Mouse (Mus musculus) left cerebral cortex, postnatal 10 days (tissue): ENCODE measurements around the gene Gm9945. TPM values are rescaled to one million over a fixed set of nuclear protein-coding genes. Genes with fewer than 3 reads are reported as not detected.
A peak's percentile ranks its signal among the peaks of the same experiment; 100 is the strongest.

Source experiments
- DNase-seq, 2 experiments: peaks; one replicate each; pipeline ENCODE4 v3.0.0; 2021 to 2022; ENCODE audit warnings: low spot score in 2 of 2, mixed read lengths in 1 of 2; ENCODE audit errors: extremely low spot score in 1 of 2
- intact Hi-C: fragments of 180-260 bp; cut with DNase I; formaldehyde crosslinking; loops from one replicate; pipeline ENCODE4 v1.15.1; 2025
- total RNA-seq, 2 experiments: library from RNA; stranded (reverse); gene quantifications; 2 replicates each; pipeline ENCODE4 v1.2.3; 2021

The Gm9945 gene
- total RNA-seq, 2 experiments from 2014 or later, result 1.1 to 2.1 TPM

DNA sequence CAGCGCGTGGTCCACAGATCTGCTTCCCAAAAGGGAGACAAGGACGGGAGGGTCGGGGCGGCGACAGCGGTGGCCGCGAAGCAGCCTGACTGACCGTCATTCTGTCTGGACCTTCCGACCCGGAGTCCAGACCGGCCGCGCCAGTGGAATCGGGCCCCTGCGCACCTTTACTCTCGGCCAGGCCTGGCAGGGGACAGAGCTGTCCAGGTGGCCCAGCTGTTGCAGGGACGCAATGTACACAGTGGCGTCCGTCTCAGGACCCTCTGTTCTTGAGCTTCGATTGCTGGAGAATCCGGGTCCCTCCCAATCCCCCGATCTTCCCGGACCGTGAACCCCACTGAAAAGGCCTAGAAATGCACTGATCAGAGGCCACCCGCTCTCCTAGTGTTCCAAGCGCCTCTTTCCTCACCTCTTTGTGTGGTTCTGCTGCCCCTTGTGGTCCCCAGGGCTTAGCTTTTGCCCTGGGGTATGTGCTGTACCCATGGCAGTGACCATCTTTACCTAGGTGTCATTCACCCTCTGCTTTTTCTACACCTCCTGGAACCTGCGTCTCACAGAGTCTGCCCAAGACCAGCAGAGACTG, 22.5 kb upstream of the Gm9945 start:
- DNase-seq, result peak in 1 of 2 experiments; percentile 25
- intact Hi-C loops, result no loop called here

DNA sequence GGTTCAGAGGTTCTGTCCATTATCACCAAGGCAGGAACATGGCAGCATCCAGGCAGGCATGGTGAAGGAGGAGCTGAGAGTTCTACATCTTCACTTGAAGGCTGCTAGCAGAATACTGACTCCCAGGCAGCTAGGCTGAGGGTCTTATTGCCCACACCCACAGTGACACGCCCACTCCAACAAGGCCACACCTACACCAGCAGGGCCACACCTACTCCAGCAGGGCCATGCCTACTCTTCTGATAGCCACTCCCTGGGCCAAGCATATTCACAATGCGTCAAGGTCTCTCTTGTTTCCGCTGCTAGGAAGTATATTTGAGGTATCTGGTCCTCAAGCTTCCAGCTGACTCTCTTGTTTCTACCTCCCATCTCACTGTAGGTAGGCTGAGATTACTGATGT, 21.0 kb upstream of the Gm9945 start:
- intact Hi-C loops, result no loop called here

DNA sequence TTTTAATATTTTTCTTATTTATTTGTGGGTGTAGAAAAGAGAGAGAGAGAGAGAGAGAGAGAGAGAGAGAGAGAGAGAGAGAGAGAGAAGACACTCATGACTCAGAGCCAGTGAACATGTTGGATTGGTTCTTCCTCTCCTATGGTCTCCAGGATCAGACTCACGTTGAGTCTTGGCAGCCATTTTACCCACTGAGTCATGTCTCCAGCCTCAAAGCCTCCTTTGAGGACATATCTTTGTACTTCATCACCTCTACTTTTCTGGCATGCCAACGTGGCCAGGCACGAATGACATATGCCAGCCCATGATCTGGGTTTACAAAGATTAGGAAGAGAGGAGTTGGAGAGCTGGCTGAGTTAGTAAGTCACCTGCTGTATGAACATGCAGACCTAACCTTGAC, 19.8 kb upstream of the Gm9945 start:
- intact Hi-C loops, result no loop called here

More for the DNA sequence above, 21.0 kb upstream of the Gm9945 start:
- DNase-seq, result no peak

DNA sequence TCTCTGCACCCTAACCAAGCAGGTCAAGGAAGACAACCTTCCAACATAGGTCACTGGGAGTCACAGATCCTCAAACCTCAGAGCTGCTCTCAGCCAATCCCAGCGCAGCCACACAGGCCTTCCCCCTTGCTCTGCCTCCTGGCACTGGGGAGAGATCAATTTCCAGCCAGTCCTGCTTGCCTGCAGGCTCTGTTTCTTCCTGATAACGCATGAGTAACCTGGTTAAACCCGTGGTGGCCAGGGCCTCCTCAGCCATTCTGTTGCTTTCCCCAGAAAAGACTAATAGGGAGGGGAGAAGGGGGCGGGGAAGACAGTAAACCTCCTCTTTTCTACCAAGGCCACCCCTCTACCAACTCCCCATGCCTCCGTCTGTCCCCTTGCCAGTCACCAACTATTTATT, 18.2 kb upstream of the Gm9945 start:
- DNase-seq, result no peak
- intact Hi-C loops, result no loop called here

More for the DNA sequence above, 19.8 kb upstream of the Gm9945 start:
- no peak for DNase-seq

DNA sequence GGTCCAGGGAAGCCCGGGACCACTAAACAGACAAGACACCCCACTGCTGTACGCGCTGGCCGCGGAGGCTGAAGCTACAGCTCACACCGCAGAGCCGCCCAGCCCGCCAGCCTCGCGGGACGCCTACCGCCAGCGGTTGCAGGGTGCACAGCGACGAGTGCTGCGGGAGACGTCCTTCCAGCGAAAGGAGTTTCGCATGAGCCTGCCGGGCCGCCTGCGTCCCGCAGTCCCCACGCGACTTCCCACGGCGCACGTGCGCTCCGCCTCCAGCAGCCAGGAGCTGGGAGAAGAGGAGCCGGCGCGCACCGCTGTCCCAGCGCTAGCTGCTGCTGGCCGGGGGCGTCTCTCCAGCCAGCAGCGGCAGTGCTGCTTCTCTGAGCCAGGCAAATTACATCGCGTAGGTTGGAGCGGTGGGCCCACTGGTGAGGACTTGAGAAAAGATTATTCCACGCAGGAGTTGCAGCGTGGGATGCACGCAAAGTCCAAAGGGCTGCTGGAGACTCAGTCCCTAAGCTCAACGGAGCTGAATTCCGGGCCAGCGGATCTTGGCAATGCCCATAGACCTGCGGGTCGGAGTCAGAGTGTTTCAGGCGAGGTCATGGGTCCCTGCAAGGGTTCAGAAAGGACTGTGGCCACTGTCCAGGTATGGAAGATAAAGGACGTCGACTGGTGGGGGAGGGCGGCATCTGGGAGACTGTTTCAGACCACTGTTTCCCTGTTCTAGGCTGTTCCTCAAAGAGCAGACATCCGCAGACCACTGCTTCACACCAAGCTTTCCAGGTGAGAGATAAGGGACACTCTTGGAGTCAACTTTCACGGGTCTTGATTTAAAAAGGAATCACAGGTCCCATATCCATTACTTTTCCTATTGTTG, 16.2 kb upstream of the Gm9945 start:
- DNase-seq, result peak; percentile 44 to 62
- intact Hi-C loops, result no loop called here

DNA sequence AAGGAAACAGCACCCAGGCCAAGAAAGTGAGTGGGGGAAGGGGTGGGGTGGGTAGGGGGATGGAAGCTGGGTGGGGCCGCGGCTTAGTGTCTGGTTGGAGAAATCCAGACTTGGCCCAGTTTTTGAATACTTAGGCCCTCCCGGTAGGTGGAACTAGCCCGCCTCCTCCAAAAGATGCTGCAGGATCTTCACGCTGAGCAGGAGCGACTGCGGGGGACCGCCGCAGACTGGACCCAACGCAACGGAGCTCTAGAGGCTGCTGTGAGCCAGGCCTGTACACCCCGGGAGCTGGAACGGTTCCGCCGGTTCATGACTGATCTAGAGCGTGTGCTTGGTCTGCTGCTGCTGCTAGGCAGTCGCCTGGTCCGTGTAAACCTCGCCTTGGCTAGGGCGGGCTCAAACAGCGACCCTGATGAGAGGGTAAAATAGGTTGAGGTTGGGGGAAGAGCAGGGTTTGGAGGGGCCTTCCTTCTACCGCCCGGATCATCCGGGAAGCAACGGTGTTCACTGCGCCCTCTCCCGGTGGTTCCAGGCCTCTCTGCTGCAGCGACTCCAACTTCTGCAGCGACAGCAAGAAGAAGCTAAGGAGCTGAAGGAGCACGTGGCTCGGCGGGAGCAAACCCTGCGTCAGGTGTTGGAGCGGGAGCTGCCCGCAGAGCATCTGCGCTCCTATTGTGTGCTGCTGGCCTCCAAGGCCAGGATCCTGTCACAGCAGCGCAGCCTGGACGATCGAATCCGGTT, 13.6 kb upstream of the Gm9945 start:
- intact Hi-C loops, result no loop called here
- DNase-seq, result peak; percentile 78 to 90

DNA sequence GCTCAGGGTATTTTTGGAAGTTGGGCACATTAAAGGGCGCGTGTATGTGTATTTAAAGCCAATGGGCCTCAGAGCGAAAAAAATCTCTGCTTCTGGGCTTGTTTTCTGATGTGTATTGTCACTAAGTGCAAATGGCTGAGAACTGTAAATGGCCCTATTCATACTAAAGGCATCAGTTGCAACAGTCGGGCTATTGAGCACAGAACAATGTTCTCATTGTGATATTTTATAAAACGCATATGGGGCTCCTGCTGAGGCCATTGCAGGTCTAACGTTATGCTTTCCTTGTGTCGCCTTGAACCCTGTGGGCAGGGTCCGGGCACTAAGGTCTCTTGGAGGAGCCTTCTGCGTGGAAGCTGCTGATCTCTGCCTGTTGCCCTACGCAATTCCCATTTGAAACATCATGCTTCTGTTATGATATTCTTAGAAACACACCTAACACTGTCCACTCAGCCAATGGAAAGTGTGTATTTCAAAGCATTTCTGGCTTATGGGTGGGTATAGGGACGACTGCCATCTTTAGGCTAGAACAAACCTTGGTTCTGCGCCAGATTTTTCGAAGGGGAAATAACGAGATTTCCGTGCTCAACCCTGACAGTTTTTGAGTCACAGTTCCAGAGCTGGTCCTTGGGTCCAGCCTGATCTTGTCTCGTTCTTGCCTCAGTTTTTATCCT, 10.5 kb upstream of the Gm9945 start:
- intact Hi-C loops, result no loop called here
- peak in 1 of 2 experiments; percentile 72 for DNase-seq

DNA sequence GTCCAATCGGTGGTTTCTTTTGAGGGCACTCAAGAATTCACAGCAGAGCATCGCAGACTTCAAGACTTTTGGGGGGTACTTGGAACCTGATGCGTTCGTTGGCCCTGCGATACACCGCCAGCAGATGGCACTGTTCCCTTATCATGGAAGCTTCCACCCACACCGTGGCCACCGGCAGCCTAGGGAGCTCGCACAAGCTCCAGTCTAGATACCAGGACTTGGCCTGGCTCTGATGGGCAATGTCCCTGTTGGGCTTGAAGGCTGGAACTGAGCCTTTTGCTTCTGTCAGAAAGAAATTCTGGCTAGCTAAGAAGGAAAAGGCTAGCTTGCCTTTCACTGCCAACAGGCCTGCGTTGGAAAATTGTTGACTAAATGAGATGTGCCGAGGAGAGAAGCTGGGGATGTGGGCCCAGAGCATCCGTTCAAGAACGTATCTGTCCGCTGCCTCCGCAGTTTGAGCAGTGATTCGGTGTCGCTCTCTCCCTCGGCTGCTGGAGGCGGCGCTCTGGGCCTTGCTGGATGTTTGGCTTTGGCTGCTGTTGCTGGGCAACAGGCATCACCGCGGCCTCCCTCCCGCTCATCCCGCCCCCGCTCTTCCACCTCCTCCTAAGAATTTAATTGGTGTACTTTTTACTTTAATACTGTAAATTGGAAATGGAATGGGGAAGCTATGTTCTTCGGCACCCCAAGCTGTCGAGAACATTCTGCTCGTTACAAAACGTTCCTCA, 9.8 kb upstream of the Gm9945 start, which contains the start of gene Gm9837:
TSS of gene Gm9837 (minus strand) at position 512 of the 728 bp plus-strand sequence.
- intact Hi-C loops, result loop anchor here (5.0 kb wide), 2 partner anchors 97 to 267 kb away; partner anchors contain the start of gene Kif3a
- DNase-seq, result peak; percentile 91 to 93

DNA sequence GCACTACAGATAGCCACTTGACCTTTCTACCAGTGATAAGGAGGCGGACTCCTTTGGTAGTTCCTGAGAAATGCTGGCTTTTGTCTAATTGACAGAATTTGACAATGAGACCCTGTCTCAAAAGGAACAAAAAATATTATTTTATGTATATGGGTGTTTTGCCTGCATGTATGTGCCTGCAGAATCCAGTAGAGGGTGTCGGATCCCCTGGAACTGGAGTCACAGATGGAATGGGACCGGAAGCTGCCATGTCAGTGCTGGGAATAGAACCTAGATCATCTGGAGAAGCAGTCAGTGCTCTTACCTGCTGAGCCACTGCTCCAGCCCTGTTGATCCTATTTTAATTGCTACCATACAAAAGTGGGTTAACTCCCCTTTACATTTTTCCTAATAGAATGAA, 7.3 kb upstream of the Gm9945 start:
- no peak for DNase-seq
- intact Hi-C loops, result loop anchor here (5.0 kb wide), 2 partner anchors 95 to 265 kb away; partner anchors contain the start of gene Kif3a

DNA sequence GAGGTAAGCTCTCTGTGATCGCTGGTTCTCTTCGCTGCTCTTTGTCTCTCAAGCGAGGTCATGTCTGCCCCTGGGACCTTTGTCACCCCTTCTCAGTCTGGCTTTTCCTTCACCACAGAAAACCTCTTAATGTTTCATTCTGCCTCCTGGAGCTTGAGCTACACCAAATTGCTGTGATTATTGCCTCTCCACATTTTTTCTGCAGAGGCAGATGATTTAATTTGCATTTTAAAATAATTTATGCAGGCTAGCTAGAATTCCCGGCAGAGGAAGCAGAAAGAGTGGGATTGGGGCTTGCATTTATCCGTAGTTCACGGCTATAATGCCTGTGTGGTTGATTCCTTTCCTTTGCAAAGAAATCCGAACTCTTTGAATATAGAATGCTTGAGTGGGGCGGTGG, 4.3 kb upstream of the Gm9945 start:
- peak in 1 of 2 experiments; percentile 35 for DNase-seq
- intact Hi-C loops, result loop anchor here (2.0 kb wide), 1 partner anchor 45 kb away; no protein-coding TSS in a partner anchor

DNA sequence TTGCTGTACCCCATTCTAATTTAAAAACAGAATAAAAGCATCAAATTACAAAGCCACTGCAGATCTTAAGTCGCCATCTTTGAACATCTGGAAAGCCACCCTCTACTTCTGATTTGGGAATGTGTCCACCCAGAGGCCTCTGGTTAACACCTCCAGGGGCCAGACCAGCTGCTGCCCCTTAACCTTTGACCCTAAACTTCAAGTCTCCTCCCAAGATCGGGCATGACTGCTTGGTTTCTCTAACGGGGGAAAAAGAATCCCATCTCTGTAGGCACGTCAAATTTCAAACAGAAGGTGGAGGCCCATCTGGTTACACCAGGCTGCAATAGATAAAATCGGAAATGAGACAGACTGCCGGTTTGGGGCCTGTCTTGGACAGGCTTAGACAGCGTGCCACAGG, 2.1 kb upstream of the Gm9945 start:
- intact Hi-C loops, result no loop called here

DNA sequence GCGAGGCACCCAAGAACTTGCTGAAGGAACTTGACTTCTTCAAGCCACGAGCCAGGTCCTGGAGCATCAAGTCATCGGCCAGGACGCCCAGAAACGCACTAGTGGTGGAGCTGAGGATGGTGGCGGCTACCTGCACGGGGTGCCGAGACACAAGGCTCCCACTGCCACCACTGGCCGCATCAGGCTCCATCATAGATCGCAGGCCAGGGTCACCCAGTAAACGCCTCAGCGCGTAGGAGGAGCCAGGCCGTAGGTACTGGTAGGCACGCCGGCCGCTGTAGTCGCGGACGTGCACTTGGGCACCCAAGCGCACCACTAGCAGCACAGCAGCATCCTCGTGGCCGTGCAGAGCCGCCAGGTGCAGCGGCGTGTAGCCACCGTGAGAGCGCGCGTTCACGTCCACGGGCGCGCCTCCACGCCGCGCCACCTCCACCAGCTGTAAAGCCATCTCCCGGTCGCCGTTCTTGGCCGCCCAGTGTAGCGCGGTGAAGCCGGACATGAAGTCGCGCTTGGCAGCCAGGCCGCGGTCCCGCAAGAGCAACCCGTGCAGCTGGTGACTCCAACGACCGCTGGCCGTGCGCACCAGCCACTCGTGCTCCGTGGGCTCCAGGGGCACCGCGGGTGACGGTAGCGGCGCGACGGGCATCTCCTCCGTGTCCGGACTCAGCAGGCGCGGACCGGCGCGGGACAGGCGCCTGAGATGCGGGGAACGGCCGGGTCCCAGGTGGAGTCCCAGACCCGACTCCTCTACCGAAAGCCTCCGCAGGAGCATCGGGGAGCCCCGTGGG, 1.4 kb upstream of the Gm9945 start:
- peak in 1 of 2 experiments; percentile 49 for DNase-seq
- intact Hi-C loops, result no loop called here

More for the DNA sequence above, 2.1 kb upstream of the Gm9945 start:
- no peak for DNase-seq

DNA sequence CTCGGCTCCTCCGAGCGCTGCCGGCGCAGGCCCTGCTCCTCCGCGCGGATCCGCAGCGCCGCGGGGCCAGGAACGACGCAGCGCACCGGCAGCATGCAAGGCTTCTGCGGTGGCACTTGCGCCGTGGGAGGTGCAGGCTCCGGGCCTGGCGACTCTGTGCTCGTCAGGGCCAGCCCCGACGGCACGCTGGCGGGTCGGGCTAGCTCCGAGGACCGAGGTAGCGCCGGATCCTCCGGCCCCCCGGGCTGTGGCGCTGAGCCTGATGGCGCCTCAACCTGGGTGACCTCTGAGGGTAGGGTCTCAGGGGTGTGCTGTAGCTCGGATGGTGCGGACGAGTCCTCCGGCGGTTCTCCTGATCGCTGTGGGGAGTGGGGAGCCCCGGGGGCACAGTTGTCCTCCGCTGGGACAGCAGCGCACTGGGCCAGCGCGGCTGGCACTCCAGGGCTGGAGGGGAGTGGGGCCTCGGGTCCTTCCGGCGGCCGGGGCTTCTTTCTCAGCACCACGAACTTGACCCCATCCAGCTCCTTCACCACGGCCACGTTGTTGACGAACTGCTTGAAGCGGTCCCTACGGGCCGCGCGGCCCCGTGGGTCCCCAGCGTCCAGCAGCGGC, 689 bp upstream of the Gm9945 start:
- peak in 1 of 2 experiments; percentile 62 for DNase-seq
- intact Hi-C loops, result no loop called here

DNA sequence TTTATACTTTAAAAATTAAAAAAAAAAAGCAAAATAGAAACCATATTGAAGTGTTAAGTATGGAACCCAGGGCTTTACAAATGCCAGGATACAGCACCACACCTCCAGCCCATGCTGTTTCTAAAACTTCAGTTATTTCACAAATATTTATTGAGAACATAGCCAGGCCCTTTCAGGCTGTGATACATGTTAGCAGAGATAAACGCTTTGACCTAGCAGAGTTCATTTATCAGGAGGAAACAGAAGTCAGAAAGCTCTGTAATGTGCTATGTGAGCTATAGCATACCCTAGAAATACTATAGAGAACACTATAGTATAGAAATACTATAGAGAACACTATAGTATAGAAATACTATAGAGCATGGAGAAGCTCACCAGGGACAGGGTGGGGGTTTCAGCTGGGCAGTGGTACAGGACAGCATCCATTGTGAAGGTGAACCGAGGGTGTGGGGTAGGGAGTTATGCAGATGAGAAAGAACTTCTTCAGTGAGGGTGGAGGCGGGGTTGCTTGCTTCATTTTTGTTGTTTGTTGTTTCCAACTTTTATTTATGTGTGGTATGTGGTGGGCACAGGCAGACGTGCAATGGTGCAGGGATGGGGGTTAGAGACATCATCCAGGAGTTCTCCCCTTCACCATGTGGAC, 1.2 kb downstream of the Gm9945 start:
- DNase-seq, result no peak
- intact Hi-C loops, result no loop called here

DNA sequence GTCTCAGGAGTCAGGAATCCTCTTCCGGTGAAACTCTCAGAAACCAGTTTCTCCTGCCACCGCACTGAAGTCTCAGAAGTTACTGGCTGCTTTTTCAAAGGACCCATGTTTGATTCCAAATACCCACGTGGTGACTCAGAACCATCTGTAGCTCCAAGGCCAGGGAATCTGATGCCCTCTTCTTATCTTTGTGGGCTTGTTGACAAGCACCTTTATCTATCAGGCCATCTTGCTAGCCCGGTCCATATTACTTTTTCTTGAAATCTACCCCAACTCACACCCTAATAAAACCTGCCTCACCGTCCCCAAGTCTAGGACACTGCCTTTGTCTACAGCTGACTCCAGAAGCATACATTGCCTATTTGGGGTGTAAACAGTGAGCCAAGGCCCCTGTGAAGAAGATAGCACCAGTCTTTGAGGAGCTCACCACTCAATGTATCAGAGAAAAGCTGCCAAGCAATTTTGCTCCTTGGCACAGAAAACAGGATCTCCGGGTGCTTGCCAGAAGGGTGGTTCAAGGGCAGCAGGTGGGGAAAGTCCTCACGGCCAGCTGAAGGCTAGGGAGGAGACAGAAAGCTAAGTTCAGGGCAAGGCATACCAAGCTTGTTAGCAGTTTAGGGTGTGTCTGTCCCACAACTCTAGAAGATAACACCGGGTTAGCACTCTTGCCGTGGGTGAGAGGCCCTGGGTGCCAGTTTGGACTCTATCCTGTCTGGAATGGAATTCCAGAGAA, 3.4 kb downstream of the Gm9945 start:
- DNase-seq, result no peak

DNA sequence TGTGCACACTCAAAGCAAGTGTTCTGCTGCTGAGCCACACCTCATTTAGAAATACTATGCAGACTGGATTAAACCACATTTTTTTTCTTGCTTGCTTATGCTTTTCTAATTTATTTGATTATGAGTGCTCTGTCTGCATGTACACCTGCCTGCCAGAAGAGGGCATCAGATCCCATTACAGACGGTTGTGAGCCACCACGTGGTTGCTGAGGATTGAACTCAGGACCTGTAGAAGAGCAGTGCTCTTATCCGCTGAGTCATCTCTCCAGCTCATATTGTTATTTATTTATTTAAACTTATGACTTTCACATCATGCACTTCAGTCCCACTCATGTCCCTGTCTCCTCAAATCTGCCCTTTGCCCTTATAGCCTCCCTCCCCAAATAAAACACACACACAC, 5.8 kb downstream of the Gm9945 start:
- intact Hi-C loops, result no loop called here

More for the DNA sequence above, 3.4 kb downstream of the Gm9945 start:
- intact Hi-C loops, result no loop called here

More for the DNA sequence above, 5.8 kb downstream of the Gm9945 start:
- no peak for DNase-seq
